Mouse (Mus musculus) ES-Bruce4 (cell line): ENCODE measurements around the gene Necab2.

Experiments
- CTCF ChIP-seq: IDR thresholded peaks from one replicate; pipeline ENCODE4 v1.8.1; 2011; ENCODE audit warnings: low read depth, low read length
- EP300 ChIP-seq: IDR thresholded peaks from 2 replicates; pipeline ENCODE4 v1.6.1; 2011; ENCODE audit warnings: low read depth, low read length; ENCODE audit not compliant: insufficient read depth
- POLR2A ChIP-seq: IDR thresholded peaks from one replicate; pipeline ENCODE4 v1.8.1; 2011; ENCODE audit warnings: low read length; ENCODE audit not compliant: insufficient read depth

DNA sequence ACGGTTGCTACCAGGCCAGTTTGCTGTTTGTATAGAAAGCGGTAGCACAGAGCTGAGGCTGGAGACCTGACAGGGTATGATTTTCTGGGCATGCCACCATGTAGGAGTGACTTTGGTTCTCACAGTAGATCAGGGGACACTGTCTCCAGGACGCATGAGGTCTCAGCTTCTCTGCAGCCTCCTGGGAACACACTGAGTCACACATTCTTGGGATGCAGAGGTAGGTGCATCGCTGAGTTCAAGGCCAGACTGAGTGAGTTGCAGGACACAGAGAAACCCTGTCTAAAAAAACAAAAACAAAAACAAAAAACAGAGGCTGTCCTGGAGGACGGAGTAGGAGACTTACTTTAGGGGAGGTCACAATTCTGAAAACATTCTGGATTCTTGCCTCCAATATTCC is 6.4 kb downstream of the Necab2 start:
- TF ChIP-seq EP300 (no peak), CTCF (no peak), POLR2A (no peak)
